Mouse (Mus musculus): ENCODE data around the gene Gle1. TPM values are rescaled to one million over a fixed set of nuclear protein-coding genes. Genes with fewer than 3 reads are reported as not detected.
"Not testable (repeated sequence)": the region's sequence is repeated elsewhere in the genome, so short reads cannot be mapped to it uniquely, and the experiment has no call there.

Gle1 gene
- 33.1 and 39.7 TPM in 2 replicates for polyA plus RNA-seq (2015; fragmentation: Nextera tagmentation; extraction: Ambion mirVana)

DNA sequence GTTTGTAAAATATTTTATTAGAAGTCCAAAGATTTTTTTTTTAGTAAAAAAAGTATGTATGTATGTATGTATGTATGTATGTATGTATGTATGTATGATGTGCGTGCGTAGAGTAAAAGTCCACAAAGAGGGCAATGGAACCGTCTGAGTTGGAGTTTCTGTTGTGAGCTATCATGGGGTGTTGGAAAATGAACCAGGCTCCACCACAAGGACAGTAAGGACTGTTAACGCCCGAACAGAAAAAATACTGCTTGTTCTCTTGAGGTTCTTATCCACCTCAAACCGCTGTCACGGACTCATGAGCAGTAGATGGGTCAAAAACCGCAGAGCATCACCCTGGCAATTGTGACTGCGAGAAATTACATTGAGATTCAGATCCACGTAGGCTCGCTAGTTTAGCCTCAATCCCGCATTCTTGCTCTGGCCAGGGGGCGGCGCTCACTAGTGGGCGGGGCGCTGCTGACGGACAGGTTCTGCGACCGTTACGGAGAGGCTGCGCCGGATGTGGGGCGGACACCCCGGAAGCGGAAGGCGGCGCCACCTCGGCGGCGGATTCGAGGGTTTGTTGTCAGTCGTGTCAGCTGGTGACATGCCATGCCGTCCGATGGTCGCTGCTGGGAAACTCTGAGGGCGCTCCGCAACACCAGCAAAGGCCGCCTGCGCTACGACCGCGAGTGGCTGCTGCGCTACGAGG is at the start of gene Gle1:
Gene Gle1 (plus strand): TSS at position 521 of the 694 bp plus-strand sequence.
- Histone ChIP-seq H3K4me3 (peak within 1 kb of the TSS; percentile 89), H3K4me1 (peaks cover 8% of the 10 kb centered on the region)

DNA sequence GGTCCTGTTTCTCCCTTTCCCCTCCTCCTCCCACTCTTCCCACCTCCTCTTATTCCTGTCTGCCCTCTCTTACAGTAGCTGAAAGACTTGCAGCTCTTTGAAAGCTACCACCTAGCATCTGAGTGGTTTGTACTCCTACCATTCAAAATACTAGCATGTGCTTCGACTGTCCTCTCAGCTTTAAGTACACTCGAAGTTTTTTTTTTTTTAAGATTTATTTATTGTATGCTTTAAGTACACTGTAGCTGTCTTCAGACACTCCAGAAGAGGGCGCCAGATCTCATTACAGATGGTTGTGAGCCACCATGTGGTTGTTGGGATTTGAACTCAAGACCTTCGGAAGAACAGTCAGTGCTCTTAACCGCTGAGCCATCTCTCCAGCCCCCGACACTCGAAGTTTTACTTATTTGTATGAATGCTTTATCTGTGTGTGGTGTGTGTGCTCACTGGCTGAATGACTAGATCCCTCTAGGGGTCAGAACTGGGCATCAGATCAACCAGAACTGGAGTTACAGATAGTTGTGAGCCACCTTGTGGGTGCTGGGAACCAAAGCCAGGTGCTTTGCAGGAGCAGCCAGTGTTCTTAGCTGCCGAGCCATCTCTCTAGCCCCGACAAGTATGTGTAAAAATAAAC is 48.5 kb upstream of the Gle1 start:
- not testable (repeated sequence) for H3K9me3 ChIP-seq
- WGBS = 72% methylated on average over 9 of the region's 9 CpGs

More for the DNA sequence above, at the start of gene Gle1:
- peak within 1 kb of the TSS; percentile 84 for H3K9ac ChIP-seq
- WGBS = 3% methylated on average over 44 of the region's 44 CpGs
- no peaks in the 10 kb centered on the region for H3K27me3 ChIP-seq (replicated peaks)
- peak within 1 kb of the TSS; percentile 82 for H3K4me2 ChIP-seq
- H3K9me3 ChIP-seq = no peaks in the 10 kb centered on the region
- peaks cover 50% of the 10 kb centered on the region for H3K36me3 ChIP-seq
- H3K27ac ChIP-seq (replicated peaks) = peak within 1 kb of the TSS; percentile 83
- peak; percentile 88 for ATAC-seq (ENCODE audit: extremely low read depth, insufficient number of reproducible peaks, low FRiP score, low TSS enrichment)

DNA sequence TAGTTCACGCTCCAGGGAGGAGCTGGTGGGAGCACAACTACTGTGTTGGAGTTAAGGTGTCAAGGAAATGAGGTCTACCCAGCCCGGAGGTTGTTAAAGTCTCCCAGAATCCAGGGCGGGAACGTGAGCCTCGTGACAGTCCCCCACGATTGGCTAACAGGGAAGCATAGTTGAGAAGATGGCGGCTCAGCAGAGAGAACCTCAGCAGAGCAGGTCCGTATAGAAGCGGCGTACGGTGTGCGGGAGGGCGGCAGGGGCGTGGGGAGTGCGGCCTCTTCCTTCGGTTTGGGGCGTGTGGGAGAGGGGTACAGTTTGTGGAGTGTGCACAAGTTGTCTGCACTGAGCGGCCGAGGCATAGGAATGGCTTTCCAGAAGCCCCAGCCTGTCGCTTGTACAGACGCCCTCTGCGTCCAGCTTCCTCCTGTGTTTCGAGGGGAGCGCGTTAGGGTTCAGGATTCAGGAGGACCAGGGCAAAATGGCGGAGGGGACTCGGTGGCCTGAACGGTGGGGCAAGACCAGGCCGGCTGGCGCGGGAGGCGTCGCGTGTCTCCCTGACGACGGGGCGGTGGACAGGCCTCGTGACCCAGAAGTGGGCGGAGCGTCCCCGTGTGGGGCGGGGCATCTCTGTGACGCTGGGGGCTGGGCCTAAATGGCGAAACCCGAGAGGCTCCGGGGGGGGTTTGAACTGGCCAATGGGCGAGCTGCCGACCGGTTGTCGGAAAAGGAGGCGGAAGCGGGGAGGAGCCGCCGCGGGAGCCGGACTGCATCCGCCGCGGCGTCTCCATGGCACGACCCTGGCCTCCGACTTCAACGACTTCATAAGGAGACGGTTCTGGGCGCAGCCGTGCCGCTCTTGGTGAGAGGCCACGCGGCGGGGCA is 45.9 kb upstream of the Gle1 start, which contains the start of gene Odf2:
Gene Odf2 (plus strand): TSS at position 156 of the 879 bp plus-strand sequence.
- H3K27me3 ChIP-seq (replicated peaks) = peaks cover 4% of the 10 kb centered on the region; the same call in 1 of the 2 replicates
- 1% methylated on average over 70 of the region's 70 CpGs for WGBS
- peaks cover 16% of the 10 kb centered on the region for H3K4me1 ChIP-seq
- peaks cover 26% of the 10 kb centered on the region for H3K36me3 ChIP-seq
- peak; percentile 91 for ATAC-seq (ENCODE audit: extremely low read depth, insufficient number of reproducible peaks, low FRiP score, low TSS enrichment)
- peak within 1 kb of the TSS; percentile 87 for H3K4me3 ChIP-seq
- peak within 1 kb of the TSS; percentile 94 for H3K4me2 ChIP-seq
- H3K9ac ChIP-seq = peak within 1 kb of the TSS; percentile 92
- H3K27ac ChIP-seq (replicated peaks) = peak within 1 kb of the TSS; percentile 86
- H3K9me3 ChIP-seq = no peaks in the 10 kb centered on the region

More for the DNA sequence above, 48.5 kb upstream of the Gle1 start:
- ATAC-seq (ENCODE audit: extremely low read depth, insufficient number of reproducible peaks, low FRiP score, low TSS enrichment); H3K27me3 ChIP-seq (replicated peaks); H3K36me3 ChIP-seq; H3K4me3 ChIP-seq; H3K9ac ChIP-seq; H3K27ac ChIP-seq (replicated peaks); H3K4me2 ChIP-seq: not testable (repeated sequence)
- H3K4me1 ChIP-seq = peaks cover 16% of the 10 kb centered on the region

DNA sequence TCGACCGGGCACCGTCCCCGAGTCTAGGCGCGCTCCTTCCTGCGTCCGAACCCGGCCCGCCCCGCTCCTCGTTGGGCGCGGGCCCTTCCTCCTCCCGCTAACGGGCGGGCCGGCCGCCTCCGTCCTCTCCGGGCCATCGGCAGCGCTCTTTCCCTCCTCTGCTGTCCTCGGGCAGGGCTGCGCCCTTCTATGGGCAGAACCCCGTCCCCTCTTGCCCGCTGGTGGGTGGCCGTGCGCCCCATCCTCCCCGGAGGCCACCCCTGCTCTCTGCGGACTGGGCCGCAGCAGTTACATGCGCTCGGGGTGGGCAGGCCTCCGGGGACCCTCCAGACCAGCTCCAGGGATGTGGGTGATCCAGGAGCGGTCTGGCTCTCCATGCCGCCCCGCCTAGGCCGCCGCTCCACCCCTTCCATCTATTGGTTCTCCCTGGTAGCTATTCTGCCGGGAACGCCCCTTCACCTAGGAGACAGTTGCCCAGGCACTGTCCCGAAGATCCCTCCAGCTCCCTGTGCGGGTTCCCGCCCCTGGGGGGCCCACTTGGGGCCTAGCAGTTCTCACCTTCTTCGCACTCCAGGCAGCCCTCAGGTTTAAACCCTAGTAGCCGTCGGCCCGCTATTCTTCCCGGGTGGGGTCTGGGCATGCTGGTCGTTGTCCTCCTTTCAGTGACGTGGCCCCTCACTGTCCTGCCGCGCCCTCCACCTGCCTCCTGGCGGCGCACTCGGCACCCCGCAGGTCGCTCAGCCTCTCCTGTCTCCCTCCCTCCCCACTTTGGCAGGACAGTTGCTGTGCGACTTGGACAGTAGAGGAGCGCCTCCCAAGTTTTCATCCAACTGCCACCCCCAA is 45.0 kb upstream of the Gle1 start:
- peaks cover 1% of the 10 kb centered on the region; the same call in 1 of the 2 replicates for H3K27me3 ChIP-seq (replicated peaks)
- peak overlapping the region; percentile 92 for H3K9ac ChIP-seq
- peaks cover 16% of the 10 kb centered on the region for H3K4me1 ChIP-seq
- peak overlapping the region; percentile 94 for H3K4me2 ChIP-seq
- peaks cover 35% of the 10 kb centered on the region for H3K36me3 ChIP-seq
- H3K9me3 ChIP-seq = no peaks in the 10 kb centered on the region
- peak overlapping the region; percentile 87 for H3K4me3 ChIP-seq
- peak; percentile 85 for ATAC-seq (ENCODE audit: extremely low read depth, insufficient number of reproducible peaks, low FRiP score, low TSS enrichment)
- WGBS = under 1% methylated on average over 59 of the region's 61 CpGs
- peak overlapping the region; percentile 86 for H3K27ac ChIP-seq (replicated peaks)

DNA sequence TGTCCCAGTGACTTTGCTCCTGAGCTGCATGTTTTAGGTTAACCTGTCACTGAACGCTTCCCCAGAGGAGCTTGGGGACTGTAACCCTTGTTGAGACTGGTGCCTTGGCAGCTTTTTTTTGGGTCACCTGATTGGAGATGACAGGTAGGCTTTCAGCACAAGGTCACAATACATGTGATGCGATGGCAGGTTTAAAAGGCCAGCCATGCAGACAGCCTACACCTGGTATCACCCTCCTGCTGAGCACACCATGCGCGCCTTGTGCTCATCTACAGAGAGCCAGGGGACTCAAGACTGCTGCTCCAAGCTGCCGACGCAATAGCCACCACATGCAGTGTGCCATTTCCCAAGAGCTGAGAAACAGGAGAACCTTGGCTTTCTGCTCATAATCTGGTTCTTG is 43.5 kb upstream of the Gle1 start:
- peaks cover 51% of the 10 kb centered on the region for H3K36me3 ChIP-seq
- peaks cover 16% of the 10 kb centered on the region for H3K4me1 ChIP-seq
- no peak overlapping the region for H3K4me2 ChIP-seq
- no peaks in the 10 kb centered on the region; the same call in 1 of the 2 replicates for H3K27me3 ChIP-seq (replicated peaks)
- ATAC-seq (ENCODE audit: extremely low read depth, insufficient number of reproducible peaks, low FRiP score, low TSS enrichment) = no peak
- WGBS = 91% methylated on average over 6 of the region's 6 CpGs
- no peak overlapping the region for H3K4me3 ChIP-seq
- H3K27ac ChIP-seq (replicated peaks) = no peak overlapping the region
- no peaks in the 10 kb centered on the region for H3K9me3 ChIP-seq
- no peak overlapping the region for H3K9ac ChIP-seq

DNA sequence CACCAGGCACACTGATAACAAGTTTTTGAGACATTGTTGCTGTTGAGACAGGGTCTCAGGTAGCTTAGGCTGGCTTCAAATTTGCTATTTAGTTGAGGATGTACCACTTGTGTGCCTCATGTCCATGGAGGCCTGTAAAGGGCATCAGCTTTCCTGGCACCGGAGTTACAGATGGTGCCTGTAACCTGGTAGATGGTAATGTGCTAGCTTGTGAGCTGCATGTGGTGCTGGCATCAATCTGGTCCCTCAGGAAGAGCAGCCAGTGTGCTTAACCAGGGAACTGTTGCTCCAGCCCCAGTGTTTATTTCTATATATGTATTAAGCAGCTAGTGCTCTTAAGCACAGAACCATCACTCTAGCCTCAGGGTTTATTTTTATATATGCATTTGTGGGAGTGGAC is 39.2 kb upstream of the Gle1 start:
- no peak for ATAC-seq (ENCODE audit: extremely low read depth, insufficient number of reproducible peaks, low FRiP score, low TSS enrichment)

DNA sequence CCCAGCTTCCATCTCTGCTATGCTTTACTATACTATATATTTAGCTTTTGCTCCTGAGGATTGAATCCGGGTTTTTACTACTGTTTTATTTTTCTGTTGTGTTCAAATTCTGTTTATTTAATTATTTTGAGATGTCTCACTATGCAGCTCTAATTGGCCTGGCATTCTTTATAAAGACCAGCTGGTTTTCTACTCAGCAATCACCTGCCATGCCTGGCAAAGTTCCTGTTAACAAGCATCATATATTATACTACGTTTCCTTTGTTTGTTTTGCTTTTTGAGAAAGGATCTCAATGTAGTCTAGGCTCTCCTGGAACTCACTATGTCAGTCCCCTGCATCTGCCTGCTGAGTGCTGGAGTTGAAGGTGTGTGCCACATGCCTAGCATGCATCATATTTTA is 37.9 kb upstream of the Gle1 start:
- WGBS = 88% methylated on average over 2 of the region's 2 CpGs

More for the DNA sequence above, 39.2 kb upstream of the Gle1 start:
- Histone ChIP-seq H3K4me2 (no peak overlapping the region), H3K9me3 (no peaks in the 10 kb centered on the region), H3K4me3 (no peak overlapping the region), H3K27me3 (replicated peaks) (no peaks in the 10 kb centered on the region), H3K9ac (no peak overlapping the region), H3K36me3 (peaks cover 94% of the 10 kb centered on the region), H3K27ac (replicated peaks) (no peak overlapping the region), H3K4me1 (peaks cover 5% of the 10 kb centered on the region)
- WGBS = 100% methylated on average over 1 of the region's 1 CpGs

DNA sequence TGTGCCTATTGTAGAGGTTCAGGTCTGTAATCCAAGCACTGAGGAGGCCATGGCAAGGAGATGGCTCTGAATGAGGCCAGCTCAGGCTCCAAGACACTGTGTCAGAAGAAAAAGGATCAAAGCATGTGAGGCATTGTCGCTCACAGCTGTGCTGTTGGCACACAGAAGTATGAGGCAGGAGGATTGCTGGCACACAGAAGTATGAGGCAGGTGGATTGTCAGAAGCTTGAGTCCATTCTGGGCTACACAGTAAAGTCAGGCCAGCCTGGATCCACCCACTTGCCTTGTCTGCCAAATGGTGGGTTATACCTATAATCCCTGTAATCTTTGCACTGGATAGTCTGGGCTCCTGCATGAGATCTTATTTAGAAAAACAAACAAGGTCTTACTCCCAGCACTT is 37.1 kb upstream of the Gle1 start:
- H3K4me3 ChIP-seq = no peak overlapping the region
- no peak overlapping the region for H3K9ac ChIP-seq
- peaks cover 100% of the 10 kb centered on the region for H3K36me3 ChIP-seq
- ATAC-seq (ENCODE audit: extremely low read depth, insufficient number of reproducible peaks, low FRiP score, low TSS enrichment) = no peak
- WGBS = 91% methylated on average over 1 of the region's 1 CpGs
- no peak overlapping the region for H3K4me2 ChIP-seq
- no peaks in the 10 kb centered on the region for H3K9me3 ChIP-seq
- no peaks in the 10 kb centered on the region for H3K27me3 ChIP-seq (replicated peaks)
- H3K4me1 ChIP-seq = no peaks in the 10 kb centered on the region
- no peak overlapping the region for H3K27ac ChIP-seq (replicated peaks)

More for the DNA sequence above, 37.9 kb upstream of the Gle1 start:
- Histone ChIP-seq H3K36me3 (peaks cover 100% of the 10 kb centered on the region), H3K27ac (replicated peaks) (no peak overlapping the region), H3K9ac (no peak overlapping the region), H3K27me3 (replicated peaks) (no peaks in the 10 kb centered on the region), H3K4me2 (no peak overlapping the region), H3K4me3 (no peak overlapping the region), H3K9me3 (no peaks in the 10 kb centered on the region), H3K4me1 (no peaks in the 10 kb centered on the region)
- ATAC-seq (ENCODE audit: extremely low read depth, insufficient number of reproducible peaks, low FRiP score, low TSS enrichment) = no peak

DNA sequence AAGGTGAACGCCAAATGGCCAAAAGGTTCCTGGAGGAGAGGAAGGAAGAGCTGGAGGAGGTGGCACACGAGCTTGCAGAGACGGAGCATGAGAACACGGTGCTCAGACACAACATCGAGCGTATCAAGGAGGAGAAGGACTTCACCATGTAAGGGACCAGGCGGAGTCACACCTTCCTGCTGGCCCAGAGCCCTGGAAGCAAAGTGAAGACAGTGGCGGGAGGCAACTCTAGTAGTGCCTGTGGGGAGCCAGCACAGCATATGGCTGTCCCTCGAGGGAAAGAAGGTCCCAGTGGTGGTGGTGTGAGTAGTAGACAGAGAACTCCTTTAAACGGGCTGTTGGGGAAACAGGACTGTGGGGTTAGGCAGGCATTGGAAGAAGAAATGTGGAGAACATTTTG is 33.0 kb upstream of the Gle1 start:
- ATAC-seq (ENCODE audit: extremely low read depth, insufficient number of reproducible peaks, low FRiP score, low TSS enrichment) = no peak
- Histone ChIP-seq H3K9me3 (no peaks in the 10 kb centered on the region), H3K4me3 (no peak overlapping the region), H3K9ac (no peak overlapping the region), H3K4me1 (no peaks in the 10 kb centered on the region), H3K4me2 (no peak overlapping the region), H3K36me3 (peaks cover 100% of the 10 kb centered on the region), H3K27ac (replicated peaks) (no peak overlapping the region), H3K27me3 (replicated peaks) (no peaks in the 10 kb centered on the region)
- 86% methylated on average over 10 of the region's 10 CpGs for WGBS

DNA sequence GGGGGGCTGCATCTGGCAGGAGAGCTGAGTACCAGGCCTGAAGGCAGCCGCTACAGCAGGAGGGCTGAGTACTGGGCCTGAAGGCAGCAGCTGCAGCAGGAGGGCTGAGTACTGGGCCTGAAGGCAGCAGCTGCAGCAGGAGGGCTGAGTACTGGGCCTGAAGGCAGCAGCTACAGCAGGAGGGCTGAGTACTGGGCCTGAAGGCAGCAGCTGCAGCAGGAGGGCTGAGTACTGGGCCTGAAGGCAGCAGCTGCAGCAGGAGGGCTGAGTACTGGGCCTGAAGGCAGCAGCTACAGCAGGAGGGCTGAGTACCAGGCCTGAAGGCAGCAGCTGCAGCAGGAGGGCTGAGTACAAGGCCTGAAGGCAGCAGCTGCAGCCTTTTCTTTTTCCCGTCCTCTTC is 27.1 kb upstream of the Gle1 start:
- H3K4me2 ChIP-seq; H3K4me1 ChIP-seq; H3K9me3 ChIP-seq; H3K27ac ChIP-seq (replicated peaks); H3K27me3 ChIP-seq (replicated peaks); H3K9ac ChIP-seq; ATAC-seq (ENCODE audit: extremely low read depth, insufficient number of reproducible peaks, low FRiP score, low TSS enrichment); H3K4me3 ChIP-seq: not testable (repeated sequence)
- WGBS = 73% methylated on average over 2 of the region's 2 CpGs
- peaks cover 96% of the 10 kb centered on the region for H3K36me3 ChIP-seq

All from heart, embryonic 13.5 days (tissue).